In genomic region chr17:84112411-84113031, GRCm38 (mm10) we compare ENCODE assay signal across 8 mouse cellular contexts.
DNase-seq lines count a peak whose midpoint lies in the region; ATAC-seq and TF ChIP-seq lines count a peak whose summit lies in the region.

No protein-coding gene starts in this region.

- no peak for TF ChIP-seq CTCF in kidney, postnatal 0 days (IDR thresholded peaks at IDR 0.05; ENCODE audit: low read depth)
- no peak for TF ChIP-seq CTCF in midbrain, postnatal 0 days (IDR thresholded peaks at IDR 0.05)

- H3K4me2 ChIP-seq in kidney, postnatal 0 days (ENCODE audit: low read length) = no peak overlapping the region
- no peak overlapping the region for H3K4me2 ChIP-seq in midbrain, postnatal 0 days (ENCODE audit: low read depth, low read length, poor library complexity, severe bottlenecking)

- no peaks in the 10 kb centered on the region for H3K27me3 ChIP-seq in kidney, postnatal 0 days (ENCODE audit: insufficient read depth, low read length)
- H3K27me3 ChIP-seq in midbrain, postnatal 0 days (ENCODE audit: insufficient read depth, low read length) = no peaks in the 10 kb centered on the region

- intact Hi-C loops in left cerebral cortex, postnatal 4 days (cut with DNase I) = no loop called here

- WGBS in kidney, postnatal 0 days = 28% methylated on average over 6 of the region's 6 CpGs
- WGBS in midbrain, postnatal 0 days = 43% methylated on average over 6 of the region's 6 CpGs

- peaks cover 9% of the 10 kb centered on the region; the same call in 1 of the 2 replicates for H3K4me1 ChIP-seq in kidney, postnatal 0 days (replicated peaks; ENCODE audit: insufficient read depth, low read length)
- H3K4me1 ChIP-seq in midbrain, postnatal 0 days (ENCODE audit: insufficient read depth, low read length) = no peaks in the 10 kb centered on the region

- H3K9ac ChIP-seq in kidney, postnatal 0 days (ENCODE audit: low read depth, low read length) = no peak overlapping the region
- H3K9ac ChIP-seq in midbrain, postnatal 0 days (replicated peaks; ENCODE audit: low read length, poor library complexity, severe bottlenecking) = no peak overlapping the region

- no peaks in the 10 kb centered on the region for H3K36me3 ChIP-seq in kidney, postnatal 0 days (ENCODE audit: insufficient read depth, low read length)
- no peaks in the 10 kb centered on the region for H3K36me3 ChIP-seq in midbrain, postnatal 0 days (ENCODE audit: insufficient read depth, low read length)

- DNase-seq in ovary, postnatal 36 days (ENCODE audit: low spot score) = peak; percentile 41
- DNase-seq in ovary, postnatal 10 days (ENCODE audit: low spot score) = no peak
- DNase-seq in gastrocnemius, postnatal 10 days = peak; percentile 72
- DNase-seq in kidney, postnatal 0 days (ENCODE audit: low spot score) = peak; percentile 73
- DNase-seq in midbrain, postnatal 0 days (ENCODE audit: low spot score) = peak; percentile 24
- no peak for DNase-seq in c-Kit-positive CD71-positive TER-119-positive erythroid progenitor cells, embryonic 14.5 days (ENCODE audit: low spot score)
- no peak for DNase-seq in frontal cortex, postnatal 36 days (ENCODE audit: low spot score in 2 of 2)
- DNase-seq in left cerebral cortex, postnatal 4 days = no peak

- H3K27ac ChIP-seq in kidney, postnatal 0 days = peak overlapping the region; percentile 65
- no peak overlapping the region for H3K27ac ChIP-seq in midbrain, postnatal 0 days (ENCODE audit: low read depth, low read length)

- H3K9me3 ChIP-seq in kidney, postnatal 0 days (replicated peaks; ENCODE audit: low read length) = no peaks in the 10 kb centered on the region
- H3K9me3 ChIP-seq in midbrain, postnatal 0 days (ENCODE audit: low read length) = no peaks in the 10 kb centered on the region

- no peak for ATAC-seq in kidney, postnatal 0 days (replicated peaks; ENCODE audit: low FRiP score, low read depth)
- ATAC-seq in midbrain, postnatal 0 days (ENCODE audit: low FRiP score) = no peak

- H3K4me3 ChIP-seq in kidney, postnatal 0 days (replicated peaks; ENCODE audit: low read depth, low read length) = no peak overlapping the region
- no peak overlapping the region for H3K4me3 ChIP-seq in midbrain, postnatal 0 days (ENCODE audit: low read depth, low read length)

Comparison
In these comparisons a context has a peak if more than half of its experiments do, and no peak if none do; other contexts are left out.
1. DNase-seq: peak in ovary, postnatal 36 days (single experiment), gastrocnemius, postnatal 10 days (single experiment), kidney, postnatal 0 days (single experiment) and midbrain, postnatal 0 days (single experiment); none in ovary, postnatal 10 days (single experiment), c-Kit-positive CD71-positive TER-119-positive erythroid progenitor cells, embryonic 14.5 days (single experiment), frontal cortex, postnatal 36 days (0 of 2) and left cerebral cortex, postnatal 4 days (single experiment).